Mouse (Mus musculus) embryonic facial prominence, embryonic 11.5 days (tissue): ENCODE data around the gene Fbp1. TPM values are rescaled to one million over a fixed set of nuclear protein-coding genes. Genes with fewer than 3 reads are reported as not detected.
A peak's percentile ranks its signal among the peaks of the same experiment; 100 is the strongest.

Experiments
- ATAC-seq: fragments of 200-750 bp; cut with Nextera tagmentation; replicated peaks from 2 replicates; pipeline ENCODE4 v1.8.0; 2017; ENCODE audit warnings: low read depth; ENCODE audit not compliant: insufficient number of reproducible peaks, low FRiP score, low TSS enrichment
- DNase-seq: peaks from one replicate; pipeline ENCODE4 v3.0.0-alpha.2; 2015; ENCODE audit warnings: low spot score
- H3K27ac ChIP-seq: fragments of 300-500 bp; sonication (generic); replicated peaks from 2 replicates; pipeline ENCODE4 v1.5.1; 2014; ENCODE audit warnings: mild to moderate bottlenecking, low read depth, low read length, control low read depth
- H3K27me3 ChIP-seq: fragments of 300-500 bp; sonication (generic); 2 replicates; pipeline ENCODE4 v1.6.1; 2014; ENCODE audit warnings: mild to moderate bottlenecking, low read length, moderate library complexity, mixed read lengths; ENCODE audit not compliant: control insufficient read depth, insufficient read depth
- H3K36me3 ChIP-seq: fragments of 300-500 bp; sonication (generic); replicated peaks from 2 replicates; pipeline ENCODE4 v1.6.1; 2014; ENCODE audit warnings: low read depth, mild to moderate bottlenecking, low read length, moderate library complexity, mixed read lengths; ENCODE audit not compliant: control insufficient read depth, insufficient read depth
- H3K4me1 ChIP-seq: fragments of 300-500 bp; sonication (generic); 2 replicates; pipeline ENCODE4 v1.6.1; 2014; ENCODE audit warnings: low read length, mixed read lengths; ENCODE audit not compliant: control insufficient read depth, insufficient read depth
- H3K4me2 ChIP-seq: fragments of 300-500 bp; sonication (generic); 2 replicates; pipeline ENCODE4 v1.6.1; 2014; ENCODE audit warnings: low read depth, mild to moderate bottlenecking, control low read depth, low read length, moderate library complexity
- H3K4me3 ChIP-seq: fragments of 300-500 bp; sonication (generic); 2 replicates; pipeline ENCODE4 v1.5.1; 2014; ENCODE audit warnings: low read depth, low read length, control low read depth
- H3K9ac ChIP-seq: fragments of 300-500 bp; sonication (generic); replicated peaks from 2 replicates; pipeline ENCODE4 v1.6.1; 2014; ENCODE audit warnings: mild to moderate bottlenecking, control low read depth, low read length
- H3K9me3 ChIP-seq: fragments of 300-500 bp; sonication (generic); replicated peaks from 2 replicates; pipeline ENCODE4 v1.6.1; 2016; ENCODE audit warnings: mild to moderate bottlenecking, low read length, inconsistent platforms, mixed read lengths; ENCODE audit not compliant: control insufficient read depth
- WGBS: fragments of 180-500 bp; shearing (Covaris S2); extraction: QIAGEN DNeasy Blood & Tissue Kit; methylation state at CpG from one replicate; pipeline ENCODE4 v1.1.7; 2014; 5-methylcytosine and 5-hydroxymethylcytosine counted together
- polyA plus RNA-seq: library from polyadenylated mRNA; unstranded; fragments of >200 nt; fragmentation: Nextera tagmentation; extraction: Ambion mirVana; gene quantifications from 2 replicates; pipeline ENCODE4 v1.2.1, GENCODE M21; 2014

Gene Fbp1
- polyA plus RNA-seq, 1 experiment from 2014 or later = not detected

DNA sequence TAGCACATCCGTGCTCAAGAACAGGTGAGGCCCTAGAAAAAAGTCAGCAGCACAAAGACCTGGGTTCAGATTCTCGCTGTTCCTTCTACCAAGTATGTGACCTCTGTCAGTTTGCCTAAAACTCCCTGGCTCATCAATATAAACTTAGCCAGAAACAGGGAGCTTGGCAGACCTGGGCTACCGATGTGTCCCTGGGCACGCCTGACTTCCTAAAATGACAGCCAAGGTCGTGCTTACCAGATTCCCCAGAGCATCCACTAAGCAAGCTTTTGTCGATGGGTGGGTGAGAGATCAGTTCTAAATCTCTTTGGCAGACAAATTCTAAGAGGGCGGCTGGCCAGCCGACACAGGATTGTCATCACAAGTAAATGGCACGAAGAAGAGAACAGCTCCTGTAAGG is 6.7 kb downstream of the Fbp1 start:
- 81% methylated on average over 9 of the region's 9 CpGs for WGBS
- H3K4me2 ChIP-seq = no peak overlapping the region
- ATAC-seq (no peak), DNase-seq (no peak)
- H3K4me1 ChIP-seq = no peaks in the 10 kb centered on the region
- no peak overlapping the region for H3K9ac ChIP-seq
- H3K9me3 ChIP-seq = no peaks in the 10 kb centered on the region
- no peaks in the 10 kb centered on the region for H3K36me3 ChIP-seq
- H3K27ac ChIP-seq = no peak overlapping the region
- no peaks in the 10 kb centered on the region for H3K27me3 ChIP-seq
- no peak overlapping the region for H3K4me3 ChIP-seq

DNA sequence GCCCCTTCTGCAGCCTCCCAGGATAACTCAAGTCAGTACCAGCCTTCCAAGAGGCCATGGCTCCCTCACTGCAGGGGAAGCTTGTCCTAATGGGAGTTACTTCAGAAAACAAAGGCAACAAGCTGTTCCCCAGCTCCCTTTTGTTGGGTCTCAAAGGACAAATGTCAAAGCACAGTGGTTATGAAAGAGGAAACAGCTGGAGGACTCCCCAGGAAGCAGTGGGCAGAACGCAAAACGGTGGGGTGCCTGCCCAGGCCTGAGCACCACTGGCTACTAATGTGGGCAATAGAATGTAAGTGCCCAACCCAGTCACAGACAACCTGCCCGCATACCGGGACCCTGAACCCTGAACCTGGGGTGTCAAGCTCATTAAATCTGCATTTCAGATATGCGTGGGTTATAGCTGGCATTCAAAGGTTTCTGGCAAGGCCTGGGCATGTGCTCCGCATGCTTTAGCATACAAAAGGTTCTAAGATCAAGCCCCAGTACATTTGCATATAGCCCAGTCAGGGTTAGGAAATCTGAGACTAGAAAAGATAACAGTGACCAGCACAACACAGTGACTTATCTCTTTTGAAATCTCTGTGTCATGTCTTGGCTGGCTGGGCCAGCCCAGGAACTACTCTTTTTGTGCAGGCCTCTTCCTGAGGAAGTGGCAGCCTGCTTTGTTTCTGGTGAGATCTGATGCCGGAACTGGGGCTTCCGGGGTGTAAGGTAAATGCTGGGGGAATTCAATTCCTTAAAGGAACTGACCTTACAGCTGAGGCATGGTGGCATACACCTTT is 8.1 kb downstream of the Fbp1 start:
- DNase-seq = no peak
- no peaks in the 10 kb centered on the region for H3K9me3 ChIP-seq
- WGBS = 35% methylated on average over 8 of the region's 8 CpGs
- no peak overlapping the region for H3K9ac ChIP-seq
- no peak overlapping the region for H3K27ac ChIP-seq
- no peak overlapping the region for H3K4me2 ChIP-seq
- no peaks in the 10 kb centered on the region for H3K27me3 ChIP-seq
- no peak for ATAC-seq
- no peaks in the 10 kb centered on the region for H3K36me3 ChIP-seq
- H3K4me1 ChIP-seq = no peaks in the 10 kb centered on the region
- no peak overlapping the region for H3K4me3 ChIP-seq

DNA sequence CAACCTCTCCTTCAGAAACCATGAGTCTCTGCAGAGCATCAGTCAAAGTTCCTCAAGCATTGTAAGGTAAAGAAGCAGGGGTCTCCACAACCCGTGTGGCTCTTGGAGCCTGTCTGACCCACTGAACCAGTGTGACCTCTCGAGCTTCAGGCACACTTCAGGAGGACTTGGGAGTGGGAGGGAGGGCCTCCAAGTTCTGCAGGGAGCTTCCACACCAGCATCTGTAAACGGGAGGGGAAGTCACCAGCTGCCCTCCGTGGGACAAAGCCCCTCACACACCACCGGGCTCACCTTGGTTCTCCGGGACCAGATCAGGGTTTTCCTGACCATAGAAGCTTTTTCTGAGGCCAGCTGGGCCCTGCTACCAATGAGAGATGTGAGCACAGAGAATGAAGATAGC is 8.7 kb downstream of the Fbp1 start:
- no peak overlapping the region for H3K27ac ChIP-seq
- ATAC-seq (no peak), DNase-seq (no peak)
- no peak overlapping the region for H3K4me2 ChIP-seq
- no peak overlapping the region for H3K4me3 ChIP-seq
- WGBS = 29% methylated on average over 6 of the region's 6 CpGs
- no peaks in the 10 kb centered on the region for H3K27me3 ChIP-seq
- no peaks in the 10 kb centered on the region for H3K4me1 ChIP-seq
- H3K9me3 ChIP-seq = no peaks in the 10 kb centered on the region
- no peaks in the 10 kb centered on the region for H3K36me3 ChIP-seq
- H3K9ac ChIP-seq = no peak overlapping the region

DNA sequence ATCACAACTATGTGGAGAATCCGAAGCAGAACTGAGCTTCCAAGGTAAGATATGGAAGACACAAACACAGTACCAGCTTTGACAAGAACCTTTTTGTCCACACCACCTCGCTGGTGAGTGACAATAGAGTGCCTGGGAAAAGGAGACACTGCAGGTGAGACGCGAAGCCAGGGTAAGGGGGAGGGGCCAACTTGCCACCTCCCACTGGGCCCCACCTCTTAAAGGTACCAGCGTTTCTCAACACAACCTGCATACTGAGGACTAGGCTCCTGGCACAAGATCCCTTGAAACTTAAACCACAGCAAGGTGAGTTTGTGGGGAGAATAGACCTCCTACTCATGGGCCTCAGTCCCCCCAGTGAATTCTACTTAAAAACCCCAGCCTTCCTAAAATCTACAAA is 10.8 kb downstream of the Fbp1 start:
- Histone ChIP-seq H3K36me3 (no peaks in the 10 kb centered on the region), H3K9me3 (no peaks in the 10 kb centered on the region), H3K4me2 (no peak overlapping the region), H3K4me3 (no peak overlapping the region), H3K27ac (no peak overlapping the region), H3K9ac (no peak overlapping the region), H3K27me3 (no peaks in the 10 kb centered on the region), H3K4me1 (no peaks in the 10 kb centered on the region)
- WGBS = 7% methylated on average over 5 of the region's 5 CpGs
- ATAC-seq = no peak
- DNase-seq = no peak

DNA sequence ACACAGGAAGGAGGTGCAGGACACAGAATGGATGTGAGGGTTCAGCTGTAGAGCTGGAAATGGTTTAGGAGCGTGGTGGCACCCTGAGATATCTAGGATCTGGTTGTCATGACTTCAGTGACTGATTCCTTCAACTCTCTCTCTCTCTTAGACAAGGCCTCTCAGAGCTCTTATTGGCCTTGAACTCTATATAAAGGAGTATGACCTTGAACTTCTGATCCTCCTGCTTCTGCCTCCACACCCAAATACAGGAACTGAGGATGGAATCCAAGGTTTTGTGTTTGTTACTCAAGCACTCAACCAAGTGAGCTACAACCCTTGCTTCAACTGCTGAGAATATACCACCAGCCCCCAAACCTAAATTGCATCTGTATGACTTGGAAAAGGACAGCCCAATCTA is 12.0 kb downstream of the Fbp1 start:
- Histone ChIP-seq H3K9ac (no peak overlapping the region), H3K27ac (no peak overlapping the region), H3K9me3 (no peaks in the 10 kb centered on the region), H3K4me3 (no peak overlapping the region), H3K4me2 (no peak overlapping the region), H3K36me3 (no peaks in the 10 kb centered on the region), H3K27me3 (no peaks in the 10 kb centered on the region), H3K4me1 (no peaks in the 10 kb centered on the region)
- 65% methylated on average over 1 of the region's 1 CpGs for WGBS
- ATAC-seq (no peak), DNase-seq (no peak)

DNA sequence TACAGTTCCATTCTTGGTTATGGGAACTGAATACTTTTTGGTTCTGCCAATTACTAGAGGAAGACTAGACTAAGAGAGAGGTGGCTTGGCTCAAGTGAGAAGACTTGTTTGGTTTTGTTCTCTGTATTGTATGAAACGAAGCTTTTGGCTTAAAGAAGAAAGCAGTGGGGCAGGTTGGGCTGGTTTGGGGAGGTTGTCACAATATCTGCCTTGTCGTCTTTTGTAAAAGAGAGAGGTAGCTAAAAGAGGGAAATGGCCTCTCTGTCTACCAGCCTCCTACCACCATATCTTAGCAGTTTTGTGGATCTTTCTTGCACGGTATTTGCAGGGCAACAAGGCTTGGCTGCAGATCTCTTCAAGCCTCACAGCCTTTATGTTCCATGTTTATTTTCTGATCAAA is 15.8 kb downstream of the Fbp1 start:
- no peak overlapping the region for H3K4me2 ChIP-seq
- no peaks in the 10 kb centered on the region for H3K4me1 ChIP-seq
- no peak overlapping the region for H3K9ac ChIP-seq
- no peak overlapping the region for H3K27ac ChIP-seq
- peak; percentile 29 for DNase-seq
- H3K9me3 ChIP-seq = no peaks in the 10 kb centered on the region
- WGBS = 52% methylated on average over 3 of the region's 3 CpGs
- H3K4me3 ChIP-seq = no peak overlapping the region
- no peak for ATAC-seq
- no peaks in the 10 kb centered on the region for H3K27me3 ChIP-seq
- H3K36me3 ChIP-seq = no peaks in the 10 kb centered on the region

DNA sequence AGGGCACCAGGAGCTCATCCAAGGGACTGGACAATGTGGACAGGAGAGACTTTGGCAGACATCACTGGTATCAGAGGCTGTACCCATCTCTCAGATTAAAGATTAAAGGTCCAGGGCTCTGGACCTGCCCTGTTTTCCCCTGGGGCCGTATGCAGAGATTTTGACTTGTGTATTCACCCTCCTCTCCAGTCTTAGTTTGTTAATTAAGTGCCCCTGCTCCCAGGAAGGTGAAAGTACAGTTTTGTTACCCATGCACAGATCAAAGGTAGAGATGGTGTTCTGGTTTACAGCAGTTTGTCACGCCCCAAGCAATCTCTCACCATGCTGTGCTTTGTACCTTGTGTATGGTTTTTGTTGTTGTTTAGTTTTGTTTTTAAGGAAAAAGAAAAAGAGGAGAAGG is 17.5 kb downstream of the Fbp1 start:
- no peaks in the 10 kb centered on the region for H3K27me3 ChIP-seq
- no peak overlapping the region for H3K4me2 ChIP-seq
- no peaks in the 10 kb centered on the region for H3K36me3 ChIP-seq
- H3K27ac ChIP-seq = no peak overlapping the region
- no peaks in the 10 kb centered on the region for H3K4me1 ChIP-seq
- no peaks in the 10 kb centered on the region for H3K9me3 ChIP-seq
- H3K9ac ChIP-seq = no peak overlapping the region
- H3K4me3 ChIP-seq = no peak overlapping the region
- DNase-seq (no peak), ATAC-seq (no peak)
- 77% methylated on average over 2 of the region's 2 CpGs for WGBS

DNA sequence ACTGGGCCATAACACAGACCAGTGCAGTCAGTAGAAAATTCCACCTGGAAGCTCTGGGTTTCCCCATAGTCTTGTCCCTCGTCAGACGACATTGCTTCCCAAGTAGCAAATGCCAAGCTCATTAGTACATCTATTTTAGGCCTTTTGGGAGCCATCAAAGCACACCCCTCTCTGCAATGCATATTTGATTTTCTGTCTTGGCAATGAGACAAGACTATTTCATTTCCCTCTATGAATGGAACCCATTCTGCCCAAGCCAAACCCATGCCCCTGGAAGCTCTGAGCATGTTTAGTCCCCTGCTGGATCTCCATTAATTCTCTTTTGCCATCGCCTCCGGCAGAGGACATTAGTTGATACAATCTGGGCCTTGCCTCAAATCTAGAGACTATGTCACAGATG is 21.3 kb downstream of the Fbp1 start:
- 85% methylated on average over 4 of the region's 4 CpGs for WGBS
- Histone ChIP-seq H3K9me3 (no peaks in the 10 kb centered on the region), H3K36me3 (no peaks in the 10 kb centered on the region), H3K4me1 (no peaks in the 10 kb centered on the region), H3K9ac (no peak overlapping the region), H3K27me3 (no peaks in the 10 kb centered on the region), H3K4me2 (no peak overlapping the region), H3K27ac (no peak overlapping the region), H3K4me3 (no peak overlapping the region)
- no peak for ATAC-seq
- no peak for DNase-seq
